Mouse (Mus musculus) intestine, postnatal 0 days (tissue): ENCODE results near the gene Csta1. TPM values are rescaled to one million over a fixed set of nuclear protein-coding genes. Genes with fewer than 3 reads are reported as not detected.
A peak's percentile ranks its signal among the peaks of the same experiment; 100 is the strongest.

ENCODE experiments used
- ATAC-seq: fragments of 200-750 bp; cut with Nextera tagmentation; 2 replicates; pipeline ENCODE4 v1.8.0; 2017; ENCODE audit warnings: mild to moderate bottlenecking, moderate TSS enrichment, moderate library complexity
- H3K27ac ChIP-seq: fragments of 300-500 bp; sonication (generic); 2 replicates; pipeline ENCODE4 v1.5.1; 2014; ENCODE audit warnings: mild to moderate bottlenecking, low read depth, low read length, moderate library complexity
- H3K27me3 ChIP-seq: fragments of 300-500 bp; sonication (generic); replicated peaks from 2 replicates; pipeline ENCODE4 v1.6.1; 2014; ENCODE audit warnings: low read length, mixed read lengths; ENCODE audit not compliant: control insufficient read depth, insufficient read depth
- H3K36me3 ChIP-seq: fragments of 300-500 bp; sonication (generic); 2 replicates; pipeline ENCODE4 v1.6.1; 2014; ENCODE audit warnings: mild to moderate bottlenecking, moderate library complexity; ENCODE audit not compliant: control insufficient read depth, insufficient read depth
- H3K4me1 ChIP-seq: fragments of 300-500 bp; sonication (generic); replicated peaks from 2 replicates; pipeline ENCODE4 v1.6.1; 2014; ENCODE audit warnings: antibody characterized with exemption, low read length, mixed read lengths; ENCODE audit not compliant: control insufficient read depth, insufficient read depth
- H3K4me2 ChIP-seq: fragments of 300-500 bp; sonication (generic); replicated peaks from 2 replicates; pipeline ENCODE4 v1.6.1; 2014; ENCODE audit warnings: low read depth, mild to moderate bottlenecking, moderate library complexity
- H3K4me3 ChIP-seq: fragments of 300-500 bp; sonication (generic); 2 replicates; pipeline ENCODE4 v1.5.1; 2014; ENCODE audit warnings: low read depth, low read length
- H3K9ac ChIP-seq: fragments of 300-500 bp; sonication (generic); 2 replicates; pipeline ENCODE4 v1.6.1; 2014; ENCODE audit warnings: mild to moderate bottlenecking, low read depth, low read length
- H3K9me3 ChIP-seq: fragments of 300-500 bp; sonication (generic); 2 replicates; pipeline ENCODE4 v1.6.1; 2016; ENCODE audit warnings: mixed run types; ENCODE audit not compliant: control insufficient read depth
- CTCF ChIP-seq: sonication (generic); IDR thresholded peaks from 2 replicates; pipeline ENCODE4 v1.5.1; 2016; ENCODE audit warnings: low read depth, mild to moderate bottlenecking, control low read depth, antibody characterized with exemption, moderate library complexity
- WGBS: fragments of 180-500 bp; shearing (Covaris S2); extraction: QIAGEN DNeasy Blood & Tissue Kit; methylation state at CpG from one replicate; pipeline ENCODE4 v1.1.7; 2014; 5-methylcytosine and 5-hydroxymethylcytosine counted together
- polyA plus RNA-seq: library from polyadenylated mRNA; unstranded; fragments of >200 nt; fragmentation: Nextera tagmentation; extraction: Ambion mirVana; gene quantifications from 2 replicates; pipeline ENCODE4 v1.2.1, GENCODE M21; 2015

Csta1 gene
- polyA plus RNA-seq, 1 experiment from 2014 or later, result 0.12 TPM

GRCm38 (mm10) chr16:36089065-36089464 is 42.0 kb downstream of the Csta1 start:
- H3K4me2 ChIP-seq, result no peak overlapping the region
- H3K9me3 ChIP-seq, result no peaks in the 10 kb centered on the region
- no peak overlapping the region for H3K4me3 ChIP-seq
- no peaks in the 10 kb centered on the region for H3K27me3 ChIP-seq
- H3K4me1 ChIP-seq, result no peaks in the 10 kb centered on the region
- no peak for ATAC-seq
- 55% methylated on average over 7 of the region's 7 CpGs for WGBS
- H3K9ac ChIP-seq, result no peak overlapping the region
- no peak for TF ChIP-seq CTCF
- peak overlapping the region; percentile 65 for H3K27ac ChIP-seq
- H3K36me3 ChIP-seq, result peaks cover 9% of the 10 kb centered on the region; the same call in 1 of the 2 replicates

DNA sequence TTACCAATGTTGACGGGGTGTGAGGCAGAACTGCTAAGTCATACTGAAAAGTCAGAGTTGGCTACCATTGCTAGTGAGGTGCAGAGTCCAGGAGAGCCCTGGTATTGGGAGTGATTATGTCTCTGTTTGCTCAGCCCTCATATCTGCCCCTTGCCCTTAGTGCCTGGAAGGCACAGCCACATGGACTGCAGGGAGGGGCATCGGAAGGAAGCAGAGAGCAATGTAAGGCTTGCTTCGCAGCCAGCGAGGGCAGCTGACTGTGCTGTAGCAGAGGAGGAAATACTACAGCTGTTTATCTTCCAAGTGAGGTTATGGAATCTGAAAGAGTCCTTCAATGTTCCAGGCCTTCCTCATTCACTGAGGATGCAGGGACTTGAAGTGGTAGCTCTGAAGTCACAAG is 43.2 kb downstream of the Csta1 start:
- Histone ChIP-seq H3K9ac (no peak overlapping the region), H3K27me3 (no peaks in the 10 kb centered on the region), H3K4me1 (no peaks in the 10 kb centered on the region), H3K4me3 (no peak overlapping the region), H3K36me3 (peaks cover 19% of the 10 kb centered on the region), H3K4me2 (no peak overlapping the region), H3K9me3 (no peaks in the 10 kb centered on the region), H3K27ac (peak overlapping the region; percentile 93)
- no peak for TF ChIP-seq CTCF
- 23% methylated on average over 4 of the region's 4 CpGs for WGBS
- ATAC-seq, result peak; percentile 99

DNA sequence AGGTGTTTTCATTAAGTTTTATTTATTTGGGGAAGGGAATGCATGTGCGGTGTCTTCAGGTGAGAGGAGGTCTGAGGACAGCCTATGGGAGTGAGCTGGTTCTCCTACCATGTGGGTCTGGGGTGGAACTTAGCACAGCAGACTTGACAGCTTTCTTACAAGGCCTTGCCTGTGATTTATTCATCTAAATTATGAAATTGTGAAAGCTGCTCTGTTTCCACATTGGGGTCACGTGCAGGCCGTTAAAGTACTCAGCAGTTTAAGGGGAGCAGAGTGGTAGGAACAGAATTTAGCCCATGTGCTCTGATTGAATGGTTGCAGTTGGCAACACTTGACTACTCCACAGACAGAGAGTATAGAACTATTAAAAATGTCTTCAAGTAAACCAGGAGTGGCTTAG is 51.1 kb downstream of the Csta1 start:
- Histone ChIP-seq H3K9ac (no peak overlapping the region), H3K27me3 (no peaks in the 10 kb centered on the region), H3K4me1 (no peaks in the 10 kb centered on the region), H3K36me3 (peaks cover 12% of the 10 kb centered on the region), H3K9me3 (no peaks in the 10 kb centered on the region), H3K4me2 (no peak overlapping the region), H3K27ac (no peak overlapping the region), H3K4me3 (no peak overlapping the region)
- TF ChIP-seq CTCF, result no peak
- WGBS, result 94% methylated on average over 3 of the region's 3 CpGs
- ATAC-seq, result no peak

- peak overlapping the region; percentile 87 for H3K27ac ChIP-seq
- ATAC-seq, result peak; percentile 62
- 40% methylated on average over 3 of the region's 3 CpGs for WGBS
- TF ChIP-seq CTCF, result no peak
- no peaks in the 10 kb centered on the region for H3K9me3 ChIP-seq
- no peak overlapping the region for H3K4me3 ChIP-seq
- H3K4me1 ChIP-seq, result no peaks in the 10 kb centered on the region
- H3K9ac ChIP-seq, result no peak overlapping the region; the same call in 1 of the 2 replicates
- H3K27me3 ChIP-seq, result no peaks in the 10 kb centered on the region
- peak overlapping the region; percentile 30; the same call in 1 of the 2 replicates for H3K4me2 ChIP-seq
- H3K36me3 ChIP-seq, result no peaks in the 10 kb centered on the region
These were observed 56.3 kb downstream of the Csta1 start for GRCm38 (mm10) chr16:36074772-36075171.

DNA sequence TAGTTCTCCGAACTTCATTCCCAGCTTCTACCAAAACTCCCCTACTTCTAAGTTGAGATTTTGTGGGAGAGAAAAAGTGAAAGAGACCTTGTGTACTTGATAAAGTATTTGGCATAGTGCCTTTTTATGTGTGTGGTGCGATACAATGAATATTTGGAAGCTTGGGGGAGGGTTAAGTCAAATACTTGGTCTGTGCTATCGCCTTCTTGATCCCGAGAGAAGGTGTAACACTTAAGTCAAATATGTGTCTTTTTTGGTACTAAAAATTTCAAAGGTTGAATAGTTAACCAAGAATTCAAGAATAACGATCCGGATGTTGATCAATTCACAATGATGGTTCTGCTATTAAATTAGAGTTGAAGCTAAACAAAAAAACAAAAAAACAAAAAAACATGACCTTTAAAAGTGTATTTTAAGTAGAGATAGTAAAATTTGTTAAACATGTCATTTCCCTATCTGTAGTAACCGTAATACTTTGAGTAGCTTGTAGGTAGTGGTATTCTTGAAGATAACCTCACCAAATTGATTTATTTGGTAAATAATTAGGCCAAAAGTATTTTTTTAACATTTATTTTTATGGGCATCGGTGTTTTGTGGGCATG is 58.5 kb downstream of the Csta1 start:
- Histone ChIP-seq H3K9ac (peak overlapping the region; percentile 76), H3K4me3 (peak overlapping the region; percentile 89), H3K36me3 (no peaks in the 10 kb centered on the region), H3K4me2 (peak overlapping the region; percentile 74), H3K27me3 (no peaks in the 10 kb centered on the region), H3K9me3 (no peaks in the 10 kb centered on the region), H3K27ac (peak overlapping the region; percentile 96), H3K4me1 (0 out of 2 replicates have a peak, but pooled peaks cover 6% of the 10 kb centered on the region)
- TF ChIP-seq CTCF, result no peak
- ATAC-seq, result no peak
- 24% methylated on average over 8 of the region's 8 CpGs for WGBS

- WGBS, result under 1% methylated on average over 69 of the region's 81 CpGs
- Histone ChIP-seq H3K9ac (peak within 1 kb of the TSS; percentile 76), H3K4me3 (peak within 1 kb of the TSS; percentile 89), H3K4me1 (0 out of 2 replicates have a peak, but pooled peaks cover 6% of the 10 kb centered on the region), H3K9me3 (no peaks in the 10 kb centered on the region), H3K36me3 (no peaks in the 10 kb centered on the region), H3K27me3 (no peaks in the 10 kb centered on the region), H3K27ac (peak within 1 kb of the TSS; percentile 96), H3K4me2 (peak within 1 kb of the TSS; percentile 74)
- TF ChIP-seq CTCF, result peak; percentile 36
- ATAC-seq, result peak; percentile 85
These were observed 59.3 kb downstream of the Csta1 start, which contains the start of the genes Fam162a and Ccdc58 for GRCm38 (mm10) chr16:36071450-36072379. Gene Fam162a, minus strand, starts transcription at chr16:36071594. Gene Ccdc58, plus strand, starts transcription at chr16:36071685.
